Mouse (Mus musculus) ovary, adult 2 months (tissue): Measurements from ENCODE around the gene Ndufa9. TPM values are rescaled to one million over a fixed set of nuclear protein-coding genes. Genes with fewer than 3 reads are reported as not detected.

Source experiments
- polyA plus RNA-seq: library from polyadenylated mRNA; depleted of rRNA; stranded (reverse); fragments of >200 nt; gene quantifications from 2 replicates; pipeline ENCODE4 v1.2.3, GENCODE M21; 2012; rRNA removed

Gene Ndufa9
- polyA plus RNA-seq, result 71.7 and 81.8 TPM in 2 replicates

GRCm38 (mm10) chr6:126848712-126849704 lies at the start of gene Ndufa9:
TSS of gene Ndufa9 (minus strand) at chr6:126849136.

DNA sequence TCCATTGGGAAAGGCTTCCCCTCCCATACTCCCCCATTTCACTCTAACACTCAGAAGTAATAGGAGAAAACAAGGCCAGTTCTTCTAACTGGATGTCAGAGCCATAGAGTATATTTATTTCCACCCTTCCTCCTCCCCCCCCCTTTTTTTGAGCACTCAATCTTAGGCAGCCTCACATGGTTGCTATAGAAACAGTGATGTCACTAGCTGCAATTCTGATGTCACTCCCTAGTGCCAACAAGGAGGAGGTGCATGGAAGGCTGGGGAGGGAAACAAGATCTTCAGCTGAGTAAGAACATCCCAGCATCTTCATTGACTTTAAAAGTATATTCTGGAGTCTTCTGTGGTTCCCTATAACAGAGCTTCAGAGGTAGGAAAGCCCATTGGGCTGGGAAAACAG lies 3.9 kb upstream of the Ndufa9 start, which contains the start of gene Akap3:
Gene Akap3, plus strand, starts transcription at position 218 of the 400 bp plus-strand sequence.

Other genes starting within 250 kb of the Ndufa9 start
- gene Kcna1, start 202.8 kb downstream of the Ndufa9 start, polyA plus RNA-seq, result 0.23 and 0.26 TPM in 2 replicates
- 0.41 and 0.43 TPM in 2 replicates for gene Kcna6, start 108.5 kb downstream of the Ndufa9 start, polyA plus RNA-seq
- gene Akap3, start 4.0 kb upstream of the Ndufa9 start, polyA plus RNA-seq, result not detected in 2 replicates
- gene Dyrk4, start 72.7 kb upstream of the Ndufa9 start, polyA plus RNA-seq, result not detected in 2 replicates
- 3.9 and 5.0 TPM in 2 replicates for gene Rad51ap1, start 90.5 kb upstream of the Ndufa9 start, polyA plus RNA-seq
- gene D6Wsu163e, start 90.8 kb upstream of the Ndufa9 start, polyA plus RNA-seq, result 2.5 and 3.2 TPM in 2 replicates
- gene Fgf6, start 166.4 kb upstream of the Ndufa9 start, polyA plus RNA-seq, result not detected in 2 replicates
- gene Fgf23, start 223.8 kb upstream of the Ndufa9 start, polyA plus RNA-seq, result 0.16 and 0.32 TPM in 2 replicates